ENCODE assay signal across 8 mouse cellular contexts in genomic region chr1:75445751-75446611, GRCm38 (mm10). TPM values are rescaled to one million over a fixed set of nuclear protein-coding genes. Genes with fewer than 3 reads are reported as not detected.
DNase-seq lines count a peak whose midpoint lies in the region; ATAC-seq and TF ChIP-seq lines count a peak whose summit lies in the region.

No protein-coding gene starts in this region.

- H3K9ac ChIP-seq in heart, embryonic 13.5 days, result peak overlapping the region; percentile 72
- H3K9ac ChIP-seq in kidney, embryonic 16.5 days (replicated peaks; ENCODE audit: low read length), result peak overlapping the region; percentile 37
- H3K9ac ChIP-seq in liver, embryonic 14.5 days (replicated peaks), result no peak overlapping the region
- peak overlapping the region; percentile 44 for H3K9ac ChIP-seq in neural tube, embryonic 11.5 days (ENCODE audit: low read length)

- H3K4me2 ChIP-seq in heart, embryonic 13.5 days, result peak overlapping the region; percentile 72
- H3K4me2 ChIP-seq in kidney, embryonic 16.5 days (replicated peaks; ENCODE audit: low read depth, low read length), result peak overlapping the region; percentile 47
- H3K4me2 ChIP-seq in liver, embryonic 14.5 days (ENCODE audit: low read depth), result peak overlapping the region; percentile 58
- H3K4me2 ChIP-seq in neural tube, embryonic 11.5 days (ENCODE audit: low read depth), result peak overlapping the region; percentile 35

- H3K36me3 ChIP-seq in heart, embryonic 13.5 days, result peaks cover 22% of the 10 kb centered on the region
- H3K36me3 ChIP-seq in kidney, embryonic 16.5 days (ENCODE audit: insufficient read depth, low read length), result no peaks in the 10 kb centered on the region
- no peaks in the 10 kb centered on the region for H3K36me3 ChIP-seq in liver, embryonic 14.5 days (replicated peaks; ENCODE audit: control insufficient read depth, insufficient read depth, low read depth)
- no peaks in the 10 kb centered on the region; the same call in 1 of the 2 replicates for H3K36me3 ChIP-seq in neural tube, embryonic 11.5 days (ENCODE audit: control insufficient read depth, insufficient read depth, low read length)

- under 1% methylated on average over 22 of the region's 22 CpGs for WGBS in heart, embryonic 13.5 days
- WGBS in kidney, embryonic 16.5 days, result 1% methylated on average over 21 of the region's 22 CpGs
- WGBS in liver, embryonic 14.5 days (ENCODE audit: insufficient replicate concordance), result under 1% methylated on average over 22 of the region's 22 CpGs
- WGBS in neural tube, embryonic 11.5 days, result under 1% methylated on average over 22 of the region's 22 CpGs

- H3K4me1 ChIP-seq in bone marrow macrophage, adult 2 months (ENCODE audit: control insufficient read depth, insufficient read depth, low read length), result no peaks in the 10 kb centered on the region
- peaks cover 72% of the 10 kb centered on the region for H3K4me1 ChIP-seq in heart, embryonic 13.5 days
- H3K4me1 ChIP-seq in kidney, embryonic 16.5 days (ENCODE audit: insufficient read depth, low read length), result peaks cover 89% of the 10 kb centered on the region
- H3K4me1 ChIP-seq in liver, embryonic 14.5 days (replicated peaks; ENCODE audit: control insufficient read depth in 2 of 2, insufficient read depth in 2 of 2, low read length in 1 of 2), result peaks cover 28 to 36% of the 10 kb centered on the region in 2 experiments
- H3K4me1 ChIP-seq in neural tube, embryonic 11.5 days (ENCODE audit: control insufficient read depth, insufficient read depth, low read length), result peaks cover 75% of the 10 kb centered on the region

- no peak for TF ChIP-seq EP300 in liver, embryonic 14.5 days (IDR thresholded peaks at IDR 0.05; ENCODE audit: low read depth)

- no peaks in the 10 kb centered on the region for H3K9me3 ChIP-seq in heart, embryonic 13.5 days
- no peaks in the 10 kb centered on the region for H3K9me3 ChIP-seq in kidney, embryonic 16.5 days (ENCODE audit: low read length)
- H3K9me3 ChIP-seq in liver, embryonic 14.5 days (ENCODE audit: control insufficient read depth, low read length), result no peaks in the 10 kb centered on the region
- no peaks in the 10 kb centered on the region for H3K9me3 ChIP-seq in neural tube, embryonic 11.5 days (ENCODE audit: control insufficient read depth, low read length)

- TF ChIP-seq CTCF in bone marrow macrophage, adult 2 months (IDR thresholded peaks at IDR 0.05; ENCODE audit: low read depth, low read length), result peak; percentile 82
- TF ChIP-seq CTCF in liver, embryonic 14.5 days (IDR thresholded peaks at IDR 0.05; ENCODE audit: low read depth), result peak; percentile 97

- H3K27ac ChIP-seq in bone marrow macrophage, adult 2 months (ENCODE audit: insufficient read depth, low read depth, low read length), result no peak overlapping the region
- H3K27ac ChIP-seq in heart, embryonic 13.5 days (replicated peaks), result peak overlapping the region; percentile 48
- peak overlapping the region; percentile 75 for H3K27ac ChIP-seq in kidney, embryonic 16.5 days (ENCODE audit: low read length)
- no peak overlapping the region; the same call in 1 of the 2 replicates for H3K27ac ChIP-seq in liver, embryonic 14.5 days
- H3K27ac ChIP-seq in neural tube, embryonic 11.5 days (ENCODE audit: low read depth, low read length), result peak overlapping the region; percentile 88

- TF ChIP-seq POLR2A in bone marrow macrophage, adult 2 months (IDR thresholded peaks at IDR 0.05; ENCODE audit: borderline replicate concordance, low read depth, low read length), result no peak

- peak; percentile 84 for ATAC-seq in CD4-positive, CD25-positive, alpha-beta regulatory T cell, adult 4 months
- peak; percentile 58; the same call in 1 of the 2 replicates for ATAC-seq in erythroblast, adult 5-6 weeks (replicated peaks; ENCODE audit: low FRiP score, poor library complexity, severe bottlenecking)
- ATAC-seq in heart, embryonic 13.5 days (ENCODE audit: extremely low read depth, insufficient number of reproducible peaks, low FRiP score, low TSS enrichment), result no peak
- ATAC-seq in kidney, embryonic 16.5 days (ENCODE audit: low FRiP score, low TSS enrichment), result 0 out of 2 replicates have a peak, but pooled peaks have one; percentile 9
- peak; percentile 72 for ATAC-seq in liver, embryonic 14.5 days (ENCODE audit: insufficient read depth)
- peak; percentile 9 for ATAC-seq in neural tube, embryonic 11.5 days (ENCODE audit: insufficient read depth, low FRiP score, low TSS enrichment)

- H3K27me3 ChIP-seq in heart, embryonic 13.5 days (replicated peaks), result peaks cover 82% of the 10 kb centered on the region
- H3K27me3 ChIP-seq in kidney, embryonic 16.5 days (ENCODE audit: insufficient read depth, low read length), result peaks cover 37% of the 10 kb centered on the region
- peaks cover 39% of the 10 kb centered on the region for H3K27me3 ChIP-seq in liver, embryonic 14.5 days (ENCODE audit: control insufficient read depth, insufficient read depth, low read length)
- peaks cover 23% of the 10 kb centered on the region for H3K27me3 ChIP-seq in neural tube, embryonic 11.5 days (ENCODE audit: control insufficient read depth, insufficient read depth, low read length)

- H3K4me3 ChIP-seq in bone marrow macrophage, adult 2 months (ENCODE audit: insufficient read depth, low read length), result no peak overlapping the region
- H3K4me3 ChIP-seq in heart, embryonic 13.5 days, result peak overlapping the region; percentile 42
- peak overlapping the region; percentile 24 for H3K4me3 ChIP-seq in kidney, embryonic 16.5 days (ENCODE audit: low read length)
- no peak overlapping the region for H3K4me3 ChIP-seq in liver, embryonic 14.5 days (ENCODE audit: insufficient read depth in 1 of 2, low read depth in 2 of 2, low read length in 2 of 2)
- H3K4me3 ChIP-seq in neural tube, embryonic 11.5 days (ENCODE audit: low read depth, low read length), result peak overlapping the region; percentile 7; the same call in 1 of the 2 replicates

- peak; percentile 54 to 63 (median 60) for DNase-seq in liver, embryonic 14.5 days (ENCODE audit: low read depth in 3 of 3, low spot score in 3 of 3)
- DNase-seq in neural tube, embryonic 11.5 days (ENCODE audit: low spot score), result peak; percentile 85
- peak; percentile 89 for DNase-seq in testis, postnatal 10 days (ENCODE audit: low spot score)

RNA-seq across cellular contexts. Expression of gene Asic4, which starts 4.3 kb away (rescaled TPM):
- polyA plus RNA-seq in CD4-positive, CD25-positive, alpha-beta regulatory T cell, adult 4 months (2017; shearing (Covaris generic)), result not detected
- not detected in 2 replicates for polyA plus RNA-seq in bone marrow macrophage, adult 2 months (2012; ENCODE audit: insufficient read depth, insufficient read length, missing spikeins)
- total RNA-seq in erythroblast, adult 5-6 weeks (2015; ENCODE audit: low replicate concordance), result not detected in 2 replicates
- total RNA-seq in erythroblast, adult 5-6 weeks (2017; ENCODE audit: low replicate concordance), result not detected in 2 replicates
- polyA plus RNA-seq in heart, embryonic 13.5 days (2015; fragmentation: Nextera tagmentation; extraction: Ambion mirVana), result 0.28 and 0.31 TPM in 2 replicates
- 1.00 and 1.5 TPM in 2 replicates for polyA plus RNA-seq in kidney, embryonic 16.5 days (2015; fragmentation: Nextera tagmentation; extraction: Ambion mirVana)
- 0.03 TPM in 2 replicates for polyA plus RNA-seq in liver, embryonic 14.5 days (2012; rRNA removed)
- polyA plus RNA-seq in liver, embryonic 14.5 days (2014; fragmentation: Nextera tagmentation; extraction: Ambion mirVana), result not detected in 2 replicates
- polyA plus RNA-seq in neural tube, embryonic 11.5 days (2014; fragmentation: Nextera tagmentation; extraction: Ambion mirVana), result 2.3 and 2.9 TPM in 2 replicates

RNA-seq across cellular contexts. Expression of gene Gmppa, which starts 10.3 kb away (rescaled TPM):
- polyA plus RNA-seq in CD4-positive, CD25-positive, alpha-beta regulatory T cell, adult 4 months (2017; shearing (Covaris generic)), result 10 to 100 TPM; 57.0 to 91.3 TPM
- polyA plus RNA-seq in bone marrow macrophage, adult 2 months (2012; ENCODE audit: insufficient read depth, insufficient read length, missing spikeins), result 79.2 and 89.6 TPM in 2 replicates
- total RNA-seq in erythroblast, adult 5-6 weeks (2015; ENCODE audit: low replicate concordance), result 2.9 and 14.4 TPM in 2 replicates
- total RNA-seq in erythroblast, adult 5-6 weeks (2017; ENCODE audit: low replicate concordance), result 6.1 and 20.1 TPM in 2 replicates
- 70.7 and 73.7 TPM in 2 replicates for polyA plus RNA-seq in heart, embryonic 13.5 days (2015; fragmentation: Nextera tagmentation; extraction: Ambion mirVana)
- 91.4 and 91.6 TPM in 2 replicates for polyA plus RNA-seq in kidney, embryonic 16.5 days (2015; fragmentation: Nextera tagmentation; extraction: Ambion mirVana)
- 34.3 and 38.2 TPM in 2 replicates for polyA plus RNA-seq in liver, embryonic 14.5 days (2012; rRNA removed)
- 22.8 and 31.1 TPM in 2 replicates for polyA plus RNA-seq in liver, embryonic 14.5 days (2014; fragmentation: Nextera tagmentation; extraction: Ambion mirVana)
- polyA plus RNA-seq in neural tube, embryonic 11.5 days (2014; fragmentation: Nextera tagmentation; extraction: Ambion mirVana), result 62.5 and 64.2 TPM in 2 replicates

RNA-seq across cellular contexts. Expression of gene Chpf, which starts 33.1 kb away (rescaled TPM):
- polyA plus RNA-seq in CD4-positive, CD25-positive, alpha-beta regulatory T cell, adult 4 months (2017; shearing (Covaris generic)), result 1 to 10 TPM; 5.2 to 5.6 TPM
- 0.95 and 1.3 TPM in 2 replicates for polyA plus RNA-seq in bone marrow macrophage, adult 2 months (2012; ENCODE audit: insufficient read depth, insufficient read length, missing spikeins)
- 0.42 TPM in 1 of 2 replicates, not detected in the other for total RNA-seq in erythroblast, adult 5-6 weeks (2015; ENCODE audit: low replicate concordance)
- 0.26 and 1.3 TPM in 2 replicates for total RNA-seq in erythroblast, adult 5-6 weeks (2017; ENCODE audit: low replicate concordance)
- 26.0 and 28.6 TPM in 2 replicates for polyA plus RNA-seq in heart, embryonic 13.5 days (2015; fragmentation: Nextera tagmentation; extraction: Ambion mirVana)
- 37.9 and 38.6 TPM in 2 replicates for polyA plus RNA-seq in kidney, embryonic 16.5 days (2015; fragmentation: Nextera tagmentation; extraction: Ambion mirVana)
- polyA plus RNA-seq in liver, embryonic 14.5 days (2012; rRNA removed), result 5.0 and 5.2 TPM in 2 replicates
- 2.8 and 3.6 TPM in 2 replicates for polyA plus RNA-seq in liver, embryonic 14.5 days (2014; fragmentation: Nextera tagmentation; extraction: Ambion mirVana)
- 27.1 and 27.2 TPM in 2 replicates for polyA plus RNA-seq in neural tube, embryonic 11.5 days (2014; fragmentation: Nextera tagmentation; extraction: Ambion mirVana)

RNA-seq across cellular contexts. Expression of gene Tmem198, which starts 33.4 kb away (rescaled TPM):
- polyA plus RNA-seq in CD4-positive, CD25-positive, alpha-beta regulatory T cell, adult 4 months (2017; shearing (Covaris generic)), result not detected
- polyA plus RNA-seq in bone marrow macrophage, adult 2 months (2012; ENCODE audit: insufficient read depth, insufficient read length, missing spikeins), result not detected in 2 replicates
- not detected in 2 replicates for total RNA-seq in erythroblast, adult 5-6 weeks (2015; ENCODE audit: low replicate concordance)
- not detected in 2 replicates for total RNA-seq in erythroblast, adult 5-6 weeks (2017; ENCODE audit: low replicate concordance)
- 0.43 and 0.49 TPM in 2 replicates for polyA plus RNA-seq in heart, embryonic 13.5 days (2015; fragmentation: Nextera tagmentation; extraction: Ambion mirVana)
- polyA plus RNA-seq in kidney, embryonic 16.5 days (2015; fragmentation: Nextera tagmentation; extraction: Ambion mirVana), result 0.77 and 0.99 TPM in 2 replicates
- polyA plus RNA-seq in liver, embryonic 14.5 days (2012; rRNA removed), result 0.13 and 0.18 TPM in 2 replicates
- 0.09 TPM in 1 of 2 replicates, not detected in the other for polyA plus RNA-seq in liver, embryonic 14.5 days (2014; fragmentation: Nextera tagmentation; extraction: Ambion mirVana)
- 12.3 and 13.7 TPM in 2 replicates for polyA plus RNA-seq in neural tube, embryonic 11.5 days (2014; fragmentation: Nextera tagmentation; extraction: Ambion mirVana)

Comparison
In these comparisons a context has a peak if more than half of its experiments do, and no peak if none do; other contexts are left out.
1. H3K27ac ChIP-seq: peak in heart, embryonic 13.5 days (single experiment), kidney, embryonic 16.5 days (single experiment) and neural tube, embryonic 11.5 days (single experiment); none in bone marrow macrophage, adult 2 months (single experiment) and liver, embryonic 14.5 days (single experiment).
2. H3K4me3 ChIP-seq: peak in heart, embryonic 13.5 days (single experiment), kidney, embryonic 16.5 days (single experiment) and neural tube, embryonic 11.5 days (single experiment); none in bone marrow macrophage, adult 2 months (single experiment) and liver, embryonic 14.5 days (0 of 2).
3. Peak in every context shown above with its lines, with median percentiles within 50 percentile points of each other: H3K4me2 ChIP-seq and DNase-seq.